Mouse (Mus musculus) liver, adult 2 months (tissue): ENCODE measurements around the gene Elac2.

ENCODE experiments used
- CTCF ChIP-seq: fragments of 200-500 bp; IDR thresholded peaks from 2 replicates; pipeline ENCODE4 v1.5.1; 2011; ENCODE audit warnings: low read depth, low read length, control low read depth
- POLR2A ChIP-seq: fragments of 200-500 bp; IDR thresholded peaks from 2 replicates; pipeline ENCODE4 v1.6.1; 2011; ENCODE audit warnings: low read length, control low read depth; ENCODE audit not compliant: insufficient read depth; ENCODE audit errors: extremely low read depth

GRCm38 (mm10) chr11:65040556-65040955, 61.7 kb downstream of the Elac2 start:
- no peak for TF ChIP-seq CTCF
- TF ChIP-seq POLR2A: no peak
